Mouse (Mus musculus) megakaryocyte progenitor cell, adult 5-6 weeks (primary cell): ENCODE measurements around the gene Hsf2. TPM values are rescaled to one million over a fixed set of nuclear protein-coding genes. Genes with fewer than 3 reads are reported as not detected.
A peak's percentile ranks its signal among the peaks of the same experiment; 100 is the strongest.
"Not testable (repeated sequence)": the region's sequence is repeated elsewhere in the genome, so short reads cannot be mapped to it uniquely, and the experiment has no call there.

ENCODE experiments used
- ATAC-seq: replicated peaks from 2 replicates; pipeline ENCODE4 v1.8.0; 2016; ENCODE audit warnings: mild to moderate bottlenecking, moderate TSS enrichment, inconsistent platforms; ENCODE audit not compliant: poor library complexity
- total RNA-seq, 2 experiments: library from RNA; stranded (forward) in 1 of 2; stranded (reverse) in 1 of 2; fragments of 157-497, 149-512 nt in 1 of 2; fragments of 200-1000 nt in 1 of 2; gene quantifications; 2 replicates each; pipeline versions ENCODE4 v1.2.3 to v1.2.4; 2015 to 2017

Hsf2 gene
- total RNA-seq, 2 experiments from 2014 or later, result 14.6 to 17.1 TPM

DNA sequence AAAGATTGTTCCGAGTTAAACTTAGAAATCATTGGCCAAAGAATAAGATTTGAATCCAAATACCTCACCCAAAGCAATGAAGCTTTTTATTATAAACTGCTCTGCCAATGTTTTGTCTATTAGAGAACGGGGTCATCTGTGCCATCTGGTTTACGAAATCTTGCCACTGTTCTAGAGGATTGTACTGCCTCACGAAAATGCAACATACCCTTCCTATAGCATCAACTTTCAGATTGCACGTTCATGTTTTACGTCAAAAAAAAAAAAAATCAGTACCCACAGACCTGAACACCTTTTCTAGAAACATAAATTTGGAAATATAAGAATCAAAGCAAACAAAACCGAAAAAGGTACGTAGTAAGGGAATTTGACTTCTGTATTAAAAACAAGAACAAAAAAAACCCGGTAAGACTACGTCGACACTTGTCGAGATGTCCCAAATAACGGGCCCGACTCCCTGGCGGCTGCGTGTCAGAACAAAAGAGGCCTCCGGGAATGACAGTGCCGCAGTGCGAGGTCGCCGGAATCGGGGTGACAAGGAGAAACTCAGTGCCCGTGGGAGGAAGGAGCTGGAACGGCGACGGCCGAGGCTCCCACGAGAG is 45.5 kb downstream of the Hsf2 start:
- ATAC-seq, result no peak

DNA sequence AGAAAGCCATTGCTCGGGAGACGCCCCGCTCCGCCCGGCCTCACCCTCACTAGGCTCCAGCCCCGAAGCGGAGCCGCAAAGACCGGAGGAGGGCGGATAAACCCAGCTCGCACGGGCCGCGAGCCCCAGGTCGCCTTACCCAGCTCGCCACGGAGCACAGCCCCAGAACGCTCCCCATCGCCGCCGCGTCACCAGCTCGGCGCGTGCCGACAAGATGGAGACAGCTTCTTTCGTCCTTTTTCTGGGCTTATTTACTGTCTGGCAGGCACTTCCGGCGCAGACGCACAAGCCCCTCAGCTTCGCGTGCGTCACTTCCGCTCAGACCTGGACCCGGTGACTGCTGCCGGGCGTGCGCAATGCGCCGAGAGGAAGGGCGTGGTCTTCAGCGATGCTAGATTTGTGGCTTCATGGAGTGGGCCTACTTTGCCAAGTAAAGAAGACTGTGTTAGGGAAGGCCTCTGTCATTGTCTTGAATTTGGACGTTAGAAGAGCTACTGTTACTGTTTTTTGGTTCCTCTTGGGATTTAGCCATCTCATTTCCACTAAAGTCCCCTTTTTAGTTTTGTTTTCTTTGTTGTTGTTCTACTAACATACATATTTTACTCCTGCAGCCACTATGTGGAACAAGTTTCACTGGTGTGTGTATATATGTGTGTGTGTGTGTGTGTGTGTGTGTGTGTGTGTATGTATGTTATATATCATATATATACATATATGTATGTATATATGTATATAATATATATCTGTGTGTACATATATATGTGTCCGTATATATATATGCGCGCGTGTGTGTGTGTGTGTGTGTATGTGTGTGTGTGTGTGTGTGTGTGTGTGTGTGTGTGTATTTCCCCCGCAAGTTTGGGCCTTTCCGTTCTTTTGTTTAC is 46.3 kb downstream of the Hsf2 start, which contains the start of gene Serinc1:
Serinc1 (minus strand) TSS at position 313 of the 884 bp plus-strand sequence.
- ATAC-seq, result peak; percentile 98

- ATAC-seq, result not testable (repeated sequence)
These were observed 57.7 kb downstream of the Hsf2 start for GRCm38 (mm10) chr10:57543890-57544289.

DNA sequence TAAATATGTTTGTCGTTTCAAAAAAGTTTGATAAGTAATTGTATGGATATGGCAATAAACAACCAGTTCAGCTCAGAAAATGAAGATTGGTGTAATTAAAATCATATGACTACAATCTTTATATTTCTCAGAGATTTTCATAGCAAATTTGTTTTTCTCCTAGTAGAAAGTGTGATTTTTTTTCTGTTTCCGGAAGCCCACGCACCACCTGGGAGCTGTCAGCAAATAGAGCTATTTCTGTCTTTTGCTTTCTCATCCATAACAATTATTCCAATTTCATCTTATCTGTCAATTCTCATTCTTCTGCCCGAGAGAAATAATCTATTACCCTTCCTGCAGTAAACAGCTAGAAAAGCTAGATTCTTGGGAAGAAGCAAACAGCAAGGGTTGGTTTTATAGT is 63.4 kb downstream of the Hsf2 start:
- ATAC-seq, result no peak

DNA sequence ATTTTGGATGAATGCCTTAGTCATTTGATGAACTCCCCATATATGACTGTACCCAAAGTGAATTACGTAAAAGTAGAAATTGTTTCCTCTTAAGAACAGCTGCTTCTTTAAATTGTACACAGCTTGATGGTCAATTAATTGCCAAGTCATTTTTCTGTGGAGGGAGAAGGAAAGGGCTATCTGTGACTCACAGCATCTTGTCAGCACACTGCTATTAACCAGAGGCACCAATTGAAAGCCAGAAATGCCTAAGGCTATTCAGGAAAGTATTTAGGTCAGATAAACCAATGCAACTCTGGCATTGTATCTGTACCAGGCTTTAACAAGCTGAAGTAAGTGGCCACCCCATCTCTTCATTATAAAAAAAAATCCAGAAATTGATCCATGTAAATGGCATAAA is 67.5 kb downstream of the Hsf2 start:
- ATAC-seq, result no peak

DNA sequence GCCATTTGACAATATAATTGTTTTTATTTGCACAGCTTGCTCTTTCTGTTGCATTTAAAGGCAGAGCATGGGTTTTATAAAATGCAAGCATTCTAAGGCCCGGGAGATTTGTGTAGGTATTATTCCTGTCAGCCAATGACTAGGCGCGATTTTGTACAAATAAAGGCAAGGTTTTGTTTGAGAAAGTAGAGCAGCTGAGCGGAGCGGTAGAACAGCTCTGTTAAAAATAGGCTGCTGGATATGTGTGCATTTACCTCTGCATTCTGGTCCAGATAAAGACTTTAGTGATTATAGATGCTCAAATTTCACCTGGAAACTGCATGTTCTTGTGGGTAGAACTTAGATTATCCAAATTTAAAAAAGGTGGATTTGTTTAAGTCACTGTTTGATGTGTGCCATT is 71.4 kb downstream of the Hsf2 start:
- no peak for ATAC-seq

Other genes with a start within 250 kb of the Hsf2 start
- gene Serinc1, start 46.1 kb downstream of the Hsf2 start, total RNA-seq (2015), result 75.7 and 80.8 TPM in 2 replicates
- 55.1 and 71.1 TPM in 2 replicates for gene Serinc1, start 46.1 kb downstream of the Hsf2 start, total RNA-seq (2017)
- gene Pkib, start 145.6 kb downstream of the Hsf2 start, total RNA-seq (2015), result 22.1 and 23.6 TPM in 2 replicates
- gene Pkib, start 145.6 kb downstream of the Hsf2 start, total RNA-seq (2017), result 12.7 and 14.4 TPM in 2 replicates